Mouse (Mus musculus) brown adipose tissue, adult 24 weeks (tissue): Measurements from ENCODE around the gene Cela3b. TPM values are rescaled to one million over a fixed set of nuclear protein-coding genes. Genes with fewer than 3 reads are reported as not detected.
"Not testable (repeated sequence)": the region's sequence is repeated elsewhere in the genome, so short reads cannot be mapped to it uniquely, and the experiment has no call there.

Experiments
- H3K27ac ChIP-seq: fragments of 200-500 bp; replicated peaks from 2 replicates; pipeline ENCODE4 v1.5.1; 2012; ENCODE audit warnings: low read depth, mild to moderate bottlenecking, low read length
- H3K4me1 ChIP-seq: fragments of 200-500 bp; 2 replicates; pipeline ENCODE4 v1.6.1; 2012; ENCODE audit warnings: low read length, mixed read lengths; ENCODE audit not compliant: control insufficient read depth, insufficient read depth, insufficient read length
- H3K4me3 ChIP-seq: fragments of 200-500 bp; 2 replicates; pipeline ENCODE4 v1.5.1; 2012; ENCODE audit warnings: low read depth, mild to moderate bottlenecking, low read length, moderate library complexity; ENCODE audit not compliant: insufficient read depth
- polyA plus RNA-seq: library from polyadenylated mRNA; stranded (reverse); fragments of >200 nt; gene quantifications from 2 replicates; pipeline ENCODE4 v1.2.4, GENCODE M21; 2012; ENCODE audit not compliant: missing spikeins, insufficient read depth, insufficient read length

Gene Cela3b
- polyA plus RNA-seq, 1 experiment = not detected

DNA sequence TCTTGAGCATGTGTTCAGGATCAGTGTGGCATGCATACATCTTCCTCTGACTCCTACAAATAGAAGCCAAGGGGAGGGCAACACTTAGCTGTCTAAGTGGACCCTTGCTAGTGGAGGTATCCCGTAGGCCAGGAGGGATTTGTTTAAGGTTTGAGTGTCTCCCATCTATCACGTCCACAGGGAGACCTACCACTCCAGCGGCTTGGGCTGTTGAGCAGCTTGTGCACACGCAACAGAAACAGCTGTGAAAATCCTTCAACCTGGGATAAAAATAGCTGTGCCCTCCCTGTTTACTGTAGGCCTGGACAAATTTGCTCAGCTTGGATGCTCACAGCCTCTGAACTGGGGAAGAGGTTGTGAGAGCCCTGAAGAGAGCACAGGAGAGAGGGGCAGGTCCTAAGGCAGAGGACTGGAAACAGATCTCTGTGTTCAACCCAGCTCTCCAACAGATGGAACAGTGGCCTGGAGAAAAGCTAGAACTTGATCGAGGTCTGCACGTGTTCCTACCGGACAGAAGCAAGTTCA is 18.1 kb downstream of the Cela3b start:
- H3K4me3 ChIP-seq, H3K4me1 ChIP-seq, H3K27ac ChIP-seq: not testable (repeated sequence)

DNA sequence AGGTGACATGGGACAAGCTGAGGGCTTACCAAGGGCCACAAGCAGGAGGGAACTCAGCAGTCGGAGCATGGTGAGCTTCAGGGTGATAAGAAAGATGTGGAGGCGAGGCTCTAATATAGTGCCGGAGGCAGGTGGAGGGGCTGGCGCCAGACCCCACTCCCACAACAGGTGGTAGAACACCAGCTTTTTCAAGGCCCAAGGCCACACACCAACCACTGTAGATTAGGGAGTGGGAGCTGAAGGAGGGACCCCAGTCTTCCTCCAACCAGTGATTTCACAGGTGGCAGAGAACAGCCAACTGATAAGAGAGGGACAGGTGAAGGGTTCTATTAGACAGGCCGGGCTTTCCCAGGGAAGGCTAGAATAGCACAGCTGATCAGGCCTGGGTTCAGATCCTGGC is 20.6 kb downstream of the Cela3b start, which contains the start of gene Cela3a:
Gene Cela3a, minus strand, starts transcription at position 101 of the 400 bp plus-strand sequence.
- H3K4me3 ChIP-seq = no peak within 1 kb of the TSS
- H3K4me1 ChIP-seq = no peaks in the 10 kb centered on the region; the same call in 1 of the 2 replicates
- H3K27ac ChIP-seq = no peak within 1 kb of the TSS

DNA sequence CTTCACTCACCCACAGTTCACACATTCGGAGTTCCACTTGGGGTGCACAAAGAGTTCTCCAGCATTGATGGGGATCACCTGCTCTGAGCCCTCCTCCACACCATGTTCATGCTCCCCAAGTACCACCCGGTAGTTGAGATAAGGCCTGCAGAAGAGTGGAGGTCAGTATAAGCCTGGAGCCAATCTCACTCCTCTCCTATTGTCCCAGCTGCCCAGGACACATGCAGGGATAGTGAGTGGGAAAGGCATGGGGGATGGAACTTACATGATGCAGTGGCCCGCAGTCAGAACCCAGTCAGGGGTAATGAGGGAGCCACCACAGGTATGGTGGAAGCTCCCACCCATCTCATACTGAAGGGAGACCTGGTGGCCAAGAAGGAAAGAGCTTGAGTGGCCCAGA is 24.8 kb downstream of the Cela3b start:
- Histone ChIP-seq H3K27ac (no peak overlapping the region), H3K4me3 (no peak overlapping the region), H3K4me1 (no peaks in the 10 kb centered on the region)

DNA sequence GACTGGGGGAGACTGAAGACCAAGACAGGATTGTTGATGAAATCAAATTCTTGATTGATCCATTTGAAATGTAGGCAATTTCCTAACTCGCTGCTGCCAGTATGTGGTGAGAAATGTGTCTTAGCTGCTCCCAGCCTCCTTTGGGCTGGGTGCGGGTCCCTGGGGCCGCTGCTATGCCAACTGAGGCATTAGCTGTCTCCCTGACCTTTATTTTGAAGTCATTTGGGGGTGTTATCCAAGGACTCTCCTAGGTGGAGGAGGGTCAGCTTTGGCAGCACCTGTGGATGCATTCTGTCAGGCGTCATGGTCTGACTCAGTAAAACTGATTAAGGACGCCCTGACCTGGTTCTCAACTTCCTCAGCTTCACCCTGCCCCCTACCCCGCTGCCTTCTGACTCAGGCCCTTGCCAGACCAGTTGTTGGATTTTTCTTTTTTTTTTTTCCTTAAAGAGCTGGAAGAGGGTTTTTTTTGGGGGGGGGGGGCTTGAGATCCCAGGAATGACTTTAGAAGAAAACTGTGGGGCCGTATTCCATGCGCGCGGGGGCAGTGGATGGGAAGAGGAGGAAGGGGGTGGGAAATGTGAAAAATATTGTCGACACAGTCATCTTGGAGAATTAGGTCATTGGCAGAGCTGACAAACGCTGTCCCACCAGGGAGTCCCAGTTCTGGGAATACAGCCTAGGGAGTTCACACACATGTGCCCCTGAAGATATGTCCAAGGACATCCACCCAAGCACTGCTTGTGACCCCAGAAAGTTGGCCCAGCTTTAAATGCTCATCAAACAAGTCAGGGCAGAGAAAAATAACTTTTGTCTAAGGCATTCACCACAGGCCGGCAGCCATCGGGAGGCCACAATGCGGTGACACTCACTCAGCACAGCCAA is 33.5 kb downstream of the Cela3b start:
- H3K27ac ChIP-seq = peak overlapping the region; percentile 88
- no peak overlapping the region for H3K4me3 ChIP-seq
- H3K4me1 ChIP-seq = peaks cover 12% of the 10 kb centered on the region

DNA sequence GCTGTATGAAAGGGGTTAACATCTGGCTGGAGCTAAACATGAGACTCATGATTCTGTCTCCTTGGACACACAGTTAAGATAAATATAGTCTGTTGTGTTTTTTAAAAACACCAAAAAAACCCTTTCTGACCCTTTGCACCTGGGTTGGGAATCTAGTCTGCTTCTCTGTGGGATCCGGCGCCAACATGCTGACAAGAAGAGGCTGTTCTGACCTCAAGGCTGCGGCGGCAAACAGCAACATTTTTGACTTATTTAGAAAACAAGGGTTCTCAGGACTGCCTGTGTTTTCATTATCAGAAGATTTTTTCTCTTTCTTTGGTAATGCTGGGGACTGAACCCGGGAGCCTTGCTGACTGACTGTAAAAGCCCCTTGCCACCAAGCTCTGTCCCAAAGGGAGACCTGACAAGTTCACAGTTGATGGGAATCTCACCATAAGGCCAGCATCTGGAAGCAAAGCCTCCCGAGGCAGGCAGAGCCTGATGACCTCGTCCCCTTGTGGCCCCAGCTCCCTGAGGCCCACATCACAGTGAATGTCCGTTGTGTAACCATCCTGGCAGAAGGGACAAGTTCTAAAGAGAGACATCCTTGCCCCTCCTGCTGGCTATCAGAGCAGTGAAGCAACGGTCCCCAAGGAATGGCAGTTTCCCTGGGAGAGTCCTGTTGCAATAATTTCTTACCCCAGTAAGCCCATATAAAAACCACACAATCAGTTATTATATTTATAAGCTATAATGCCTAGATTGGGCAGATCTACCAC is 36.8 kb downstream of the Cela3b start:
- peak overlapping the region; percentile 75 for H3K27ac ChIP-seq
- no peak overlapping the region for H3K4me3 ChIP-seq
- peaks cover 10% of the 10 kb centered on the region for H3K4me1 ChIP-seq

DNA sequence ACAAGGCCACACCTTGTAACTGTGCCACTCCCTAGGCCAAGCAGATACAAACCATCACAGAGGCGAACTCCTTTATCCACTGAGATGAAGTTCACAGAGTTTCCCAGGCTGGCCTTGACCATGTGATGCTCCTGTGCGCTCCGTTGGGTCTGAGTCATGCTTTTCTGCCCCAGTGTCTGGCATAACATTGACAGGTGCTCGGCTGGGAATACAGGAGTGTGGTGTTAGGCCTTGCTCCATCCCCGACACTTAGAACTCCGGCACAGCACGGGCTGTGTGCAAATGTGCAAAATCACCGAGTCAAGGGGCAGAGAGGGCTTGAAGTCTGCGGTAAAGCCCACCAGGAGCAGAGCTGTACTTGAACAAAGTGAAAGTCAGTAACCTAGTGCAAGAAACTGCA is 37.5 kb downstream of the Cela3b start:
- peaks cover 10% of the 10 kb centered on the region for H3K4me1 ChIP-seq
- peak overlapping the region; percentile 66 for H3K27ac ChIP-seq
- no peak overlapping the region for H3K4me3 ChIP-seq

DNA sequence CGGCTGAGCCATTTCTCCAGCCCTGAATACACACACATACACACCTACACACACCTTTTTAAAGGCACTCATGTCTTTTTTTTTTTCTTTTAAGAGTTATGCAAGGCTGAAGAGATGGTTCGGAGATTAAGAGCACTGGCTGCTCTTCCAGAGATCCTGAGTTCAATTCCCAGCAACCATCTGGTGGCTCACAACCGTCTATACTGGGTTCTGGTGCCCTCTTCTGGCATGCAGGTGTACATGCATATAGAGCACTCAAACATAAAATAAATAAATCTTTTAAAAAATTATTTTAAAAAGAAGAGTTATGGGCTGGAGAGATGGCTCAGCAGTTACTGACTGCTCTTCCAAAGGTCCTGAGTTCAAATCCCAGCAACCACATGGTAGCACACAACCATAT is 39.1 kb downstream of the Cela3b start:
- H3K4me1 ChIP-seq = peaks cover 10% of the 10 kb centered on the region
- H3K4me3 ChIP-seq = no peak overlapping the region

DNA sequence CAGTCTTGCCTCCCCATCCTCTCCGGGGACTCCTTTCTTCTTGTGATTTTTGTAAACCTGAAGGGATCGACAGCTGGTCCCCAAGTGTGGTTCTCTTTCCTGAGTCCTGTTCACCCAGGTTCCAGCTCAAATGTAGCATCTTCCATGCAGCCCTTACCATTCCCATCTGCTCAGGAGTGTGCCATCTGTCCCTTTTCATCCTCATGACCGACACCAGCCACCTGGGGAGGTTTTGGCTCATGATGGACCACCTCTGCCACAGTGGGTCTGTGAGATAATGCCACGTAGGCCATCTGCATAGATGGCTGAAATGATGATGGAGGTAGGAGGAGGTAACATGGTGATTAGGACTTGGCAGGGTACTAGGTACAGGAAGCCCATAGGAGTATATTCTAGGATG is 40.1 kb downstream of the Cela3b start:
- no peak overlapping the region for H3K27ac ChIP-seq
- no peak overlapping the region for H3K4me3 ChIP-seq
- H3K4me1 ChIP-seq = peaks cover 10% of the 10 kb centered on the region

More for the DNA sequence above, 39.1 kb downstream of the Cela3b start:
- H3K27ac ChIP-seq = no peak overlapping the region

DNA sequence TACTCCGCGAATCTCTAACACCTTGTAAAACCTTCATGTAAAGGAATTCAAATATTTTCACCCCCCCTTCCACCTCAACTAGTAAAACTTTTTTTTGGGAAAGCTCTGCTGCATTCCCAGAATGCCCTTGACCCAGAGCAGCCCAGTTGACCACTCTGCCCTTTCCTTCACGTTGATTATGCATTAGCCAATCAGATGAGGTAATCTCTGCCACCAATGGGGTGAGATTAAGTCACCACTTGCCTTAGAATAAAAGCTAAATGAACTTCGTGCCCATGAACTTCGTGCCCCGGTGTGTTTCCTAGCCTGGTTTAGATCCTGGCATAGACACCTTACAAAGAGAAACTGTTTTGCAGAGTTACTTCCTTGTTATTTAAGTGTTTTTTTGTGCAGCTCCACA is 41.4 kb downstream of the Cela3b start:
- H3K4me3 ChIP-seq = peak overlapping the region; percentile 87
- peaks cover 6% of the 10 kb centered on the region for H3K4me1 ChIP-seq
- H3K27ac ChIP-seq = peak overlapping the region; percentile 100

DNA sequence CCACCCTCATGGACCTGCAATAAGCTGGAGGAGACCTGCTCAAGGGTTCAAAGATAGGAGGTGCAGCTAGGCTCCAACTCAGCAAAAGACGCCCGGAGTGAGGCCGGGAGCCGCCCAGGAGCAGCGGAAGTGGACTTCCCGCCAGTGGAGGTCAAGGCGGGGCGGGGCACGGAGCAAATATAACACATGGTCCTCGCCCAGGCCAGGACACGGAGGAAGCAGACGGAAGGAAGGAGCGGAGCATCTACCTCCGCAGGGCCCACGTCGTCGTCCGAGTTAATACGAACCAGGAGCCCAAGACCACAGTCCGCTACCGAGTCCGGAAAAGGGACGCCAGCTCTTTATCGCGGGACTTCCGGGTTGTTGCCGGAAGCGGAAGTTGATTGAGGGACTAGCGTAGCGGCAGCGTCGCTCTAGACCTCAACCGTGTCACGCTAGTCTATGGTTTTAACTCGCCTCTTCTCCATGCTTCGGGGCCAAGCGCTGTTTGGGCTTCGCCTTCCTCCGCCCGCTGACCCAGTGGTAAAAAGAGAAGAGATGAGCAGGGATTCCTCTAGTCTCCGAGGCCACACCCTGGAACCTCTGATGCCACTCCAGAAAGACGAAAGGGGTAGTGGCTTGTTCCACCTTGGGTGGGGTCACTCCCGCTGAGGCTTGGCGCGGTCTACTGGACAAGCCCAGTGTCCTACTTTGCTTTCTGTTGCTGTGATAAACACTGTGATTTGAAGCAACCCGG is 42.1 kb downstream of the Cela3b start:
- peak overlapping the region; percentile 100 for H3K27ac ChIP-seq
- H3K4me1 ChIP-seq = peaks cover 5% of the 10 kb centered on the region
- peak overlapping the region; percentile 87 for H3K4me3 ChIP-seq

DNA sequence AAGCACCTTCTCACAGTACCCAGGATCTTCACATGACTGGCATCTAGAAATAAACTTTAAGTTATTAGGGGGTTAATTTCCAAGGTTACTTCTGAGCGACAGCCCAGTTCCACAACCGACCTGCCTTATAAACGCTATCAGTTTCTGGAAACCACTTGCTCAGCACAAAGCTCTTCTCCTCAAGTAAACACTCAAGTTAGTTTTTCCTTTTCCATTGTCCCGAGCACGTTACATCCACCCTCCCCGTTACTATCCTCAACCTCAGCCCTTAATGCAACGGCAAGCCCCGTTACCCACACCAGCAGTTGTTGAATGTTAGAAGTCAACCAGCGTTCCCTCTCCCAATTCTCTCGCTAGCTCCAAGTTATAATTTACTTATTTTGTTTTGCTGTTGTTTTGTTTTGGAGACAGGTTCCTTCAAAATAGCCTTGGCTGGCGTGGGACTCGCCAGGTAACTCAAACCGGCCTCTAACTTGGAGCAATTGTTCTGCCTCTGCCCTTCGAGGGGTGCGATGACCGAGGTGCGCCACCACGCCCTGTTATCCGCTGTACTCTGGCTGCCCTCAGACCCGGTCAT is 42.8 kb downstream of the Cela3b start:
- Histone ChIP-seq H3K4me1 (no peaks in the 10 kb centered on the region), H3K4me3 (peak overlapping the region; percentile 87), H3K27ac (peak overlapping the region; percentile 100)

DNA sequence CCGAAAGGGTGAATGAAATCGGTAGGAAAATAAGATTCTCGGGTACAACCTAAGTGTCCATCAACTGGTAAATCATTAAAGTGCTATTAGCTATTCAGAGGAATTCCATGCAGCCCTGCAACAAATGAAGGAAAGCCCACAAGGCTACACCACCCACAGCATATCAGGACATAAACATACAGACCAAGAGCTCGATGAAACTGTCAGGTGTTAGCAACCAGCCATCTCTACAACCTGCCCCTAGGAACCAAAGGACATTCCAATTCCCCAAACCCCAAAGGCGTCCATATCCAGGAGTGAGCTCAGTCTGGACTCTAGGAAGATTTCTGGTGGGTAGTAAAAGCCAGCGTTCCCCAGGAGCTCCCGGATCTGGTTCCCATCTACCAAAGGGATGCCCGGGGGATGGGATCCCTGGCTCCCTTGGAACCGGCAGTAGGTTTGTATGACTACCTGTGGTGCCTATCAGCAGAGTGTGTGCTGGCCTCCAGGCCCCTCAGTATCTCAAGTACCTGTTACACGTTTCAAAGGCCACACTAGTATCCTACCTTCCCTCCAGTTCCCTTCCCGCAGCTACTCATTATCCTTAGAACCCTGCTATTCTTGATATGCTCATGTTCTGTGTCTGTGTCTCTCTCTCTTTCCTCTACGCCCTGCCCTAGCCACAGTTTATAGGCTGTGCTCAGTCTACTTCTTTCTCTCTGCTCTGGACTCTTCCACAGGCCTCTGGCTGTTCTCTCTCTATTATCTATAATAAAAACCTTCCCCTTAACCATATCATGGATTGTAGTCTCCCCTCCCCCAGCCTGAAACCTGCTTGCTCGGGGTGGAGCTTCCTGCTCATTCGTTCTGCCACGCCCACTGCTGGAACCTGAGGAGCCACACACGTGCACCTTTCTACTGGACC is 49.4 kb downstream of the Cela3b start:
- no peak overlapping the region for H3K4me3 ChIP-seq
- H3K27ac ChIP-seq = no peak overlapping the region

DNA sequence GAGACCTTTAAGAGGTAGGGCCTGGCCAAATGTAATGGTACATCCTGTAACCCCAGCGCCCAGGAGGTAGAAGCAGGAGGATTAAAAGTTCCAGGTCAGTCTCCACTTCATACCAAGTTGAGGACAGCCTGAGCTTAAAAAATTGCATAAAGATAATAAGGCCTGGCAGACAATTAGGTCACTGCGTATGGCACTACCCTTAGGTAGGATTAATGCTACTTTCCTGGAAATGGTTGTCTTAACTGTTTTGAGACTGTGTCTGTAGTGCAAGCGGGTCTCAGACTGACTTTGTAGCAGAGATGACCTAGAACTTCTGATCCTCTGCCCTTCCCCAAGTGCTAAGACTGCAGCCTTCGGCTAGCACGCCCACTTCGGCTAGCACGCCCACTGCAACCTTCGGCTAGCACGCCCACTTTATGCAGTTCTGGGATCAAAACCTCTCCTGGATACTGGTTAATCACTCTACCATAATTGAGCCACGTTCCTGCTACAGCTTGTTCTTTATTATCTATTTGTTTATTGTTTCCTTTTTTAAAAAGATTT is 50.6 kb downstream of the Cela3b start:
- Histone ChIP-seq H3K27ac (no peak overlapping the region), H3K4me3 (no peak overlapping the region), H3K4me1 (no peaks in the 10 kb centered on the region)

More for the DNA sequence above, 49.4 kb downstream of the Cela3b start:
- H3K4me1 ChIP-seq = no peaks in the 10 kb centered on the region
